Mouse (Mus musculus): ENCODE data around the gene Fastkd2. TPM values are rescaled to one million over a fixed set of nuclear protein-coding genes. Genes with fewer than 3 reads are reported as not detected.

Gene Fastkd2
- total RNA-seq (2021) = 10 to 100 TPM; 15.6 to 17.8 TPM

- intact Hi-C loops (cut with DNase I) = no loop called here
- peak; percentile 90 to 92 for DNase-seq (ENCODE audit: extremely low spot score in 1 of 2, low spot score in 2 of 2)
Measured at GRCm38 (mm10) chr1:63730240-63730771, at the start of gene Fastkd2, which contains the start of gene Mdh1b. Gene Fastkd2 (plus strand): TSS chr1:63730614. Gene Mdh1b (minus strand): TSS chr1:63730318.

- no peak for DNase-seq (ENCODE audit: extremely low spot score in 1 of 2, low spot score in 2 of 2)
- intact Hi-C loops (cut with DNase I) = no loop called here
Measured at GRCm38 (mm10) chr1:63686827-63687226, 43.6 kb upstream of the Fastkd2 start, which contains the start of gene Dytn. Gene Dytn (minus strand): TSS chr1:63686927.

- no peak for DNase-seq (ENCODE audit: extremely low spot score in 1 of 2, low spot score in 2 of 2)
- intact Hi-C loops (cut with DNase I) = no loop called here
Measured at GRCm38 (mm10) chr1:63696861-63697260, 33.6 kb upstream of the Fastkd2 start.

- intact Hi-C loops (cut with DNase I) = no loop called here
- no peak for DNase-seq (ENCODE audit: extremely low spot score in 1 of 2, low spot score in 2 of 2)
Measured at GRCm38 (mm10) chr1:63705733-63706132, 24.7 kb upstream of the Fastkd2 start.

GRCm38 (mm10) chr1:63708876-63709275 is 21.5 kb upstream of the Fastkd2 start:
- intact Hi-C loops (cut with DNase I) = no loop called here
- no peak for DNase-seq (ENCODE audit: extremely low spot score in 1 of 2, low spot score in 2 of 2)

GRCm38 (mm10) chr1:63720161-63720560 is 10.3 kb upstream of the Fastkd2 start:
- peak in 1 of 2 experiments; percentile 1 for DNase-seq (ENCODE audit: extremely low spot score in 1 of 2, low spot score in 2 of 2)
- intact Hi-C loops (cut with DNase I) = no loop called here

GRCm38 (mm10) chr1:63729796-63730195 is 618 bp upstream of the Fastkd2 start:
- intact Hi-C loops (cut with DNase I) = no loop called here
- DNase-seq (ENCODE audit: extremely low spot score in 1 of 2, low spot score in 2 of 2) = no peak

GRCm38 (mm10) chr1:63756005-63756404 is 25.6 kb downstream of the Fastkd2 start:
- intact Hi-C loops (cut with DNase I) = no loop called here
- no peak for DNase-seq (ENCODE audit: extremely low spot score in 1 of 2, low spot score in 2 of 2)

GRCm38 (mm10) chr1:63763212-63763694 is 32.8 kb downstream of the Fastkd2 start:
- DNase-seq (ENCODE audit: extremely low spot score in 1 of 2, low spot score in 2 of 2) = peak; percentile 40 to 57
- intact Hi-C loops (cut with DNase I) = loop anchor here (1.0 to 10.0 kb wide), 5 partner anchors 172 to 682 kb away; no protein-coding TSS in a partner anchor

GRCm38 (mm10) chr1:63763881-63764386 is 33.5 kb downstream of the Fastkd2 start:
- DNase-seq (ENCODE audit: extremely low spot score in 1 of 2, low spot score in 2 of 2) = no peak
- intact Hi-C loops (cut with DNase I) = loop anchor here (1.0 to 10.0 kb wide), 6 partner anchors 171 to 684 kb away; no protein-coding TSS in a partner anchor

- DNase-seq (ENCODE audit: extremely low spot score in 1 of 2, low spot score in 2 of 2) = no peak
- intact Hi-C loops (cut with DNase I) = loop anchor here (1.0 to 10.0 kb wide), 4 partner anchors 170 to 684 kb away; no protein-coding TSS in a partner anchor
Measured at GRCm38 (mm10) chr1:63764395-63764794, 34.0 kb downstream of the Fastkd2 start.

GRCm38 (mm10) chr1:63768112-63768511 is 37.7 kb downstream of the Fastkd2 start:
- DNase-seq (ENCODE audit: extremely low spot score in 1 of 2, low spot score in 2 of 2) = peak in 1 of 2 experiments; percentile 23
- intact Hi-C loops (cut with DNase I) = loop anchor here (10.0 kb wide), 3 partner anchors 167 to 427 kb away; no protein-coding TSS in a partner anchor

- no peak for DNase-seq (ENCODE audit: extremely low spot score in 1 of 2, low spot score in 2 of 2)
- intact Hi-C loops (cut with DNase I) = loop anchor here (10.0 kb wide), 3 partner anchors 166 to 426 kb away; no protein-coding TSS in a partner anchor
Measured at GRCm38 (mm10) chr1:63769167-63769566, 38.8 kb downstream of the Fastkd2 start, which contains the start of gene 4933402D24Rik. Gene 4933402D24Rik (minus strand): TSS chr1:63769267.

GRCm38 (mm10) chr1:63770309-63770708 is 39.9 kb downstream of the Fastkd2 start:
- peak in 1 of 2 experiments; percentile 59 for DNase-seq (ENCODE audit: extremely low spot score in 1 of 2, low spot score in 2 of 2)

GRCm38 (mm10) chr1:63776396-63776795 is 46.0 kb downstream of the Fastkd2 start:
- DNase-seq (ENCODE audit: extremely low spot score in 1 of 2, low spot score in 2 of 2) = no peak
- intact Hi-C loops (cut with DNase I) = loop anchor here (10.0 kb wide), 1 partner anchor 98 kb away; no protein-coding TSS in a partner anchor

More at GRCm38 (mm10) chr1:63770309-63770708, 39.9 kb downstream of the Fastkd2 start:
- intact Hi-C loops (cut with DNase I) = loop anchor here (10.0 kb wide), 1 partner anchor 104 kb away; no protein-coding TSS in a partner anchor

GRCm38 (mm10) chr1:63776902-63777630 is 46.7 kb downstream of the Fastkd2 start:
- DNase-seq (ENCODE audit: extremely low spot score in 1 of 2, low spot score in 2 of 2) = no peak
- intact Hi-C loops (cut with DNase I) = loop anchor here (10.0 kb wide), 1 partner anchor 98 kb away; no protein-coding TSS in a partner anchor

GRCm38 (mm10) chr1:63794326-63794725 is 63.9 kb downstream of the Fastkd2 start:
- intact Hi-C loops (cut with DNase I) = no loop called here
- no peak for DNase-seq (ENCODE audit: extremely low spot score in 1 of 2, low spot score in 2 of 2)

Data from left cerebral cortex, postnatal 10 days (tissue).